Mouse (Mus musculus): ENCODE results near the gene Ezr. TPM values are rescaled to one million over a fixed set of nuclear protein-coding genes. Genes with fewer than 3 reads are reported as not detected.

The Ezr gene
- total RNA-seq, 2 experiments from 2014 or later, result 68.1 to 83.6 TPM

DNA sequence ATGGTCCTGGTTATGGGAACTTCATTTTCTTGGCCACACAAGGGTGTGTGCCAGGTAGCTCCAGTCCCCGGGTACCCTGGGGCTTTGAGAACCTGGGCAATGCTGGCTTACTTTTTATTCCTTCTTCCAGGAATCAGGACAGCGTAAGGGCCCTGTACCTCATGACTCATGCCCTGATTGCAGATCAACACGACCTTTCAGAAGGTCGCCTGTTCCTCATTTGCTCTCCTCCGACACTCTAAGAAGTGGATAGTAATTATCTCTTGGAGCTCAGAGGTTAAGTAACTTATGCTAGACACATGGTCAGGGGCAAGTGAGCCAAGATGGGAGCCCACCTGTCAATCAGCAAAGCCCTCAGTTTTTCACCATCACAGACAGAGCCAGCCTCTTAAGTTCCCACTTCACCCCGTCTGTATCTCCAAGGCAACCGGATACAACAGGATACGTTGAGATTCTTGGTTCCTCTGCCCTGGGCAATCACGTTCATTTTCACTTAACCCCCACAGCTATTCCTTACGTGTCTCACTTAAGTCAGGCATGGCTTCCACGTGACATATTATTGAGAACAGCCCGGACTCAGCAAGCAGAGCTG is 11.7 kb upstream of the Ezr start:
- intact Hi-C loops (cut with DNase I), result no loop called here
- no peak for DNase-seq

DNA sequence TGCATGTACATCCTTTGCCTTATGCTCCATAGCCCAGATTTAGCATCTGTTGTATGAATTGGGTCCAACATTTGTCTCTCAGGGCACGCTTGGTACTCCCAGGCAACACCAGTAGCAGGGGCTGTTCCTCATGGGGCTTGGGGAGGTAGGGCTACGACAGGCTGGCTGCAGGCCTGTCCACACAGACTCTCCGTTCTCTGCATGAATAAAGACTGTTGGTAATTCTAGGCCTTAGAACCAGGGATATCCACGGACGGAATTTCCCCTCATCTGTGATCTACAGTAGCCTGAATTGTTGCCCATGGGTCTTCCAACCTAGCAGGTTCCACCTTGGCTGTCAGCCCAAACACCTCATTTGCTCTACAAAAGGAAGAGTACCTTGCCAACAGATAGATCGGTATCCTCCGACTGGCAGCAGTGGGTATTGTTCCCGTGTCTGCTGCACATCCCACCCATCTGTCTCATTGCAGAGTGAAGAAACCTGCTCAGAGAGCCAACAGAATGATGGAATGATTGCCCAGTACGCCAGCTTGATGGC is 7.1 kb upstream of the Ezr start:
- intact Hi-C loops (cut with DNase I), result no loop called here
- DNase-seq, result no peak

DNA sequence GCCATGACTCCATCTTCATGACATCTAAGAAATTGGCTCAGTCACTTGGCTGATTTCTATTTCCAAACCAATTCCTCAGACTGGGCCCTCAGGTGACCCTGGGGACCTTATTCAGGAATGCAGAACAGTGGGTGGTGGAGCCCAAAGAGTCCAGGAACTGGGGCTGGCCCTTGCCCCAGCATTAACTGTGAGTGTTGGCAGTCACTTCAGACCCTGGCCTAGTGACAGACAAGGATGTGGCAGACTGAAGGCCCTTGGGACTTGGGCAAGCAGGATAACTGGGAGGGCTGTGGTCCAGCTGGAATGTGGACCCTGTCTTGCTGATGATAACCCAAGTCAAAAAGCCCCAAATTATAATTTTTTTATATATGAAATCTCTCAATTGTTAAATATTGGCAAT is 6.5 kb upstream of the Ezr start:
- intact Hi-C loops (cut with DNase I), result no loop called here
- peak in 1 of 2 experiments; percentile 36 for DNase-seq

DNA sequence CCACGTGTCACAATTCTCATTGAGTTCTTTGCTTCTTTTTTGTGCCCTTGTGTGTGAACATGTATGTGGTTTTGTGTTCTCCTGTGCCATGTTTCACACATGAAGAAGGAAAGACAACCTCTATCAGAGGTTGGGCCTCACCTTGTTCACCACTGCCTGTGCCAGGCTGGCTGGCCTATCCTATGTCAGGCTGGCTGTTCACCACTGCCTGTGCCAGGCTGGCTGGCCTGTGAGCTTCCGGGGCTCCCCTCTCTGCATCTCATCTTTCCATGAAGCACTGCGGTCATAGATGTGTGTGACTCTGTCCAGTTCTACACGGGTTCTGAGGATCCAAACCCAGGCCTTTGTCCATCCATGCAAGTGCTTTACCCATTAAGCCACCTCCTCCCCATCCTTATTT is 4.7 kb upstream of the Ezr start:
- no peak for DNase-seq
- intact Hi-C loops (cut with DNase I), result no loop called here

DNA sequence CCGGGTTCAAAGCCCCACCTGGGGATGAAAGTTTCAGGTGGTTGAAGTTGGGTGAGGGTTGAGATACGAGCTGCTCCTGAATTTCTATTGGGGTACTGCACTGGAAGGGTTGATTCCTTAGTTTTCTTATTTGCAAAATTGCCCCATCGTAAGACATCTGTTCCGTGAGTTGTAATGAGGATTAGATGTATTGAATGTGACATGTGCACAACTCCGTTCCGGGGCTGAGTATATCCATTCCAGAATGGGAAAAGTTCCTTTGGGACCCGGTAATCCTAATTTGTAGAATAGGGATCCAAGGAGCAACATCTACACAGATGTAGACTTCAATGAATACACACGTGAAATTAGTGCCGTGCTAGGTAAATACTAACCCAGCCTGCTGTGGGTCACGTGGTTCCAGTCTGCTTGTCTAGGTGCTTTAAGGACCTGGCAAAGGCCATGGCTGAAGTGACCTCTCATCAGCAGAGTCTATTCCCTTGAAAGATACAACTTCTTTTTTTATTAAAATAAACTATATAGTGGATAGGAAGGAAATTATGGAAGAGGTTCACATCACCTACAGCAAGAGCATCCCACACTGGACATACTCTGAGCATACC is 1.3 kb upstream of the Ezr start:
- intact Hi-C loops (cut with DNase I), result loop anchor here (2.0 kb wide), 1 partner anchor 43 kb away; no protein-coding TSS in a partner anchor
- no peak for DNase-seq

DNA sequence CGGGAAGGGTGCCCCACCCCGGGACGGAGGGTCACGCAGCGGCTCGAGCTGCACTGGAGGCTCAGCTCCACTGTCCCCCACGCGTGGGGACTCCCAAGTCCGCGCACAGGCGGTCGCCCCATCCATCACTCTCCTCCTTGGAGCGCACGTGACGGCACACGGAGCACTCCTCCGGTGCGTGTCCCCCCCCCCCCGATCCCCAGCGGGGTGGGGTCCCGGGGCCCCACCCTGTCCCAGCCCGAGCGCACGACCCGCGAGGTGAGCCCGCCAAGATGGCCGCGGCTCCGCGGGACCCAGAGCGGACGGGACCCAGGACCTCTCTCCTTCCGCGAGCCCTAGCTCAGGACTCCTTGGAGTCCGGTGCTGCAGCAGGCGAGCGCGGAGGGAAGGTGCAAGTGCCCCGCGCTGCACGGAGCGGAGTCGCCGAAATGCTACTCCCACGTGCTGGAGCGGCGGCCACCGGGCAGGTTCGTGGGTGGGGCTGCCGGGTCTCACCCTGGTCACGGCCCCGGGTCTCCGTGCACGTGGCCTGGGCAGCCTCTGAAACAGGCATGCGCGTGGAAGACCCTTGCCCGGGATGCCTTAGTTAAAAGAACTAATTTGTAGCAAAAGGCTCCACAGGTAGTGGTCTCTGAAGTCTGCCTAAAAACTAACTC is 550 bp upstream of the Ezr start:
- intact Hi-C loops (cut with DNase I), result loop anchor here (2.0 kb wide), 1 partner anchor 44 kb away; no protein-coding TSS in a partner anchor
- DNase-seq, result peak; percentile 60 to 73

DNA sequence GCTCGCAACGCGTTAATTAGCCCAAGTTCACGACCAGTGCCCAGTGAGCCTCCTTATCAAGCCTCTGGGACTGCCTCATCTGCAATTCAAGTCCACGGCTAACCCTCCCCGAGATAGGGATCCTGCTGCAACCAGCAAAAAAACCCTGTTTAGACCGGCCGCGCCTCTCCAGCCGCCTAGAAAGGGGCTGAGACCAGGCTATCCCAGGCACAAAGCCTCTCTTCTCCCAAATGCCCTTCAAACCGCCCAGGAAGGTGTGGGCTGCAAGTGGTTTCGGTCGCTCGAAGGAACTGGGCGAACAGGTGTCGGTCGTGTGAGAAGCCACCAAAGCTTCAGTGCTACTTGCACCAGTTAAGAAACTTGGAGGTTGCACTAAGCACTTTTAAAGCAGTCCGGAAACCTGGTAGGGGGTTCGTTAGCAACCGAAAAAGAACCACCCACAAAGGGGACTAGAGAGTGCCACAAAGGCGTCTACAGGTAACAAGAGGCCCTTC is 504 bp downstream of the Ezr start:
- intact Hi-C loops (cut with DNase I), result loop anchor here (1.0 to 2.0 kb wide), 2 partner anchors 34 to 45 kb away; no protein-coding TSS in a partner anchor
- DNase-seq, result peak; percentile 52 to 59

DNA sequence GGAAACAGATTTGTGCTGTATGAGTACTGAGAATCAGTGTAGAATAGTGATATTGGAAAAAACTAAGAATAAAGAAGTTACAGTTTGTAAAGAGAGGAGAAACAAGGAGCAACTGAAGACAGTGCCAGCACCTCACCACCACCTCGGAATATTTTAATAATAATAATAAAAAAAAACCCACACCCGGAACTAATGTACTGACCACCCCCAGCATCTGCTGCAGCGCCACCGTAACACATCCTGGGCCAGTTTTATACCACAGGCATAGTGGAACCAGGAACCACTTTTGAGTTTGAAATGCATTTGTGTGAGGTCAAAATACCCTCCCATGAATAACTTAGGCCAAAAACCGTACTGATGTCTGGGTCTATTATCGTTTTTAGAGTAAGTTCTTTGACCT is 1.3 kb downstream of the Ezr start:
- intact Hi-C loops (cut with DNase I), result no loop called here

DNA sequence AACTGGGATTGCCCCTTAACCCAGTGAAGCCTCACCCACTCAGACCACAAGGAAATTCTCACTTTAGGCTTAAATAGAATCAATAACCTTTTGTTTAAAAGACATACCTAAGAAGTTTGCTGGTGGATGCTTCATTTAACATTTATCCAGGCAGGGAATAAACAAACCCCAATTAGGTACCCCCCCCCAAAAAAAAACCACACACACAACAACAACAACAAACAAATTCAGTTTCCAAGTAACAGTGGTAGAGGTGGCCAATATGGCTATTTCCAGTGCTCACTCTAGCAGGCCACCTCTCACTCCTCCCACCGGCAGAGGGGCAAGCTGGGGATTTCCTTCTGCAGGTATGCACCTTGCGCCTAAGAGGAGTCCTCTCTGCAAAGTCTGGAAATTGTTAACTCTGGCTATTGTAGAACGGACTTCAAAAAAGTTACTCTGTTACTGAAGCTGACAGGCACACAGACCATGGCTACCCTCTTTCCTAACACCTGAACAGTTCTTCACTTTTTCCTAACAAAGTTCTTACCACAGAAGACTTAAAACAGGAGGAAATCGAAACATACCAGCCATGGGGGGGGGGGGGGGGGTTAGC is 2.0 kb downstream of the Ezr start:
- intact Hi-C loops (cut with DNase I), result no loop called here
- DNase-seq, result no peak

More for the DNA sequence above, 1.3 kb downstream of the Ezr start:
- DNase-seq, result no peak

DNA sequence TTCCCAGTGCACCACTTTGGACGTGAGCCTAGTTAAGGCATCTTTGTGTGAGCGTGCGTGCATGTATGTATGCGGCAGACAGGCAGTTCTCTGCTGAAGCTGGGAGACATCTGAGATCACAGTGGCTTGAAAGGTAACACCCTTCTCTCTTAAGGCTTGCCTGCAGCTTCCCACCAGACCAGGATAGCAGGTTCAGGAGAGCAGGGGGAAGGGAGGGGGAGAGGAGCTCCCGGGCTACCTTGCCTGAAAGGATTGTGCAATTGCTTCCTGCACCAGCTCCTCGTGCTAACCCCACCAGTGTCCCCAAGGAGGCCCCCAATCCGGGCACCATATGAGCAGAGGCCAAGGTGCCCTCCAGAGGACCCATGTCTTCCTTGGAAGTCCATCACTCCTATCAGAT is 3.0 kb downstream of the Ezr start:
- no peak for DNase-seq
- intact Hi-C loops (cut with DNase I), result loop anchor here (5.0 kb wide), 1 partner anchor 118 kb away; no protein-coding TSS in a partner anchor

DNA sequence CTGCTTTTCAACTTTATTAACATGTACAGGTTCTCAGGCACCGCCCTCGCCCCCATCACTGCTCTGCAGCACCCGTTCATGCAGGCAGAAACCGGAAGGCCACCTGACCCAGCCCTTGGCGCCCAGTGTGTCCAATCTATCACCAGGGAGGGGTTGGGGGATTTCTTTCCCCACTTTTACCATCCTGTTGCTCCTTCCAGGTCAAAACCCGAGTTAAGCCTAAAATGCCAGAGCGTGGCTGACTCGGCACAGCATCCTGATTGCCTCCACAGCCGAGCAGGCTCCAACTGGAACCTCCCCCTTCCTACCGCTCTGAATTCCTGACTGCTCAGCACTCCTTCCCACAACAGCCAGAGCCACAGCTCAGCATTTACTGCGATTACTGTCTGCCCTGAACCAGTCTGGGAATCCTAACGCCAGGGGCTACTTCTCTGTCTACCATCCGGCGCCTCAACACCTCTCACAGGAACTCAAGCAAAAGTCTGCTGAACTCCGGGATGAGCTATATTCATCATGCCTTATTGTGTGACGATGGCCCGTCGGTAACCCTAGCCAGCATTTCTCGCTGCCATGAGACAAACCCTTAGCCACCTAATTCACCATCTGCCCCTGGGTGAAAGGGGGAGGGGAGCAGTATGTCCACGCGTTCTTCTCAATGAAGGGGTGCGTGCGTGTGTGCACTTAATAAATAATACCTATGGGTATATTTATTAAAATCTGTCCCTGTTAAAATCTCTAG is 3.6 kb downstream of the Ezr start:
- DNase-seq, result peak; percentile 64 to 74
- intact Hi-C loops (cut with DNase I), result loop anchor here (5.0 kb wide), 1 partner anchor 118 kb away; no protein-coding TSS in a partner anchor

DNA sequence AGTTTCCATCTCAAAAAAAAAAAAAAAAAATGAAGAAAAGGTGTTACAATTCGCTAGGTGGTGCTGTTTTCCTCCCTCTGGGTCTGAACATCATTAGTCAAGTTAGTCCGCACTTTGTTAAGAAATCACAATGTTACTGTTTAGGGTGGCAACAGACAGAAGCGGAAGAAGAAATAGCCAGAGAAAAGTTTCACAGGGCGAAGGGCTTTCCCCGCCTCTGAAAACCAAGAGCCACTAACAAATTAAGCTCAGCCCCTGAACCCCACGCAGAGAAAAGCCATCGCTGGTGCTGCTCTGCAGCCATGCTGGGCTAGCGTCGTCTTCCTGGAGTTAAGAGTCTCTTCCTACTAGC is 4.3 kb downstream of the Ezr start:
- intact Hi-C loops (cut with DNase I), result loop anchor here (5.0 kb wide), 1 partner anchor 119 kb away; no protein-coding TSS in a partner anchor
- DNase-seq, result peak; percentile 65 to 67

DNA sequence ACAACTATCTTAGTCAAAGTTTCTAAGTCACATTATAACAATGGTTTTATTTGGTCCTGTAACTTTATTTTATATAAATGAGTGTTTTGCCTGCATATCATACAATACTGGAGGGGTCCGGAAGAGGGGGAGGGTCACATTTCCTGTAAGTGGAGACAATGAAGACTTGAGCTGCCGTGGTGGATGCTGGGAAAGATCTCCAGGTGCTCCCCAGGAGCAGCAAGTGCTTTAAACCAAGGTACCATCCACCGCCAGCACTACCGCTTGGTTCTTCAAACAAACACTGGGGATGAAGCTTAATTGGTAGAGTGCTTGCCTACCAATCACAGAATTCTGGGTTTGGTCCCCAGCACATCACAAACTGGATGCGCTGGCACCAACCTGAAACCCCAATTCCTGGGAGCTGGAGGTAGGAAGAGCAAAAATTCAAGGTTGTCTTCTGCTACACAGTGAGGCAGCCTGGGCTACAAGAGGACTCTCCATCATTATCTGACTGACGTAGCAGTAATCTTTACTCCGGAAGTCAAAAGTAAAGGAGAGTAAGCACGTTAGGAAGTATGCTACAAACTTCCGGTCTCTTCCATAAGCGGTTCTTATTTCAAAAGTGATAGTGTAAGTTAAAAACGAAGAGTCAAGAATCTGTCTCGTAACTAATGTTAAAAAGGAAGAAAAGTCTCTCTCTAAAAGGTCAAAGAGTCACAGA is 4.8 kb downstream of the Ezr start:
- DNase-seq, result no peak

DNA sequence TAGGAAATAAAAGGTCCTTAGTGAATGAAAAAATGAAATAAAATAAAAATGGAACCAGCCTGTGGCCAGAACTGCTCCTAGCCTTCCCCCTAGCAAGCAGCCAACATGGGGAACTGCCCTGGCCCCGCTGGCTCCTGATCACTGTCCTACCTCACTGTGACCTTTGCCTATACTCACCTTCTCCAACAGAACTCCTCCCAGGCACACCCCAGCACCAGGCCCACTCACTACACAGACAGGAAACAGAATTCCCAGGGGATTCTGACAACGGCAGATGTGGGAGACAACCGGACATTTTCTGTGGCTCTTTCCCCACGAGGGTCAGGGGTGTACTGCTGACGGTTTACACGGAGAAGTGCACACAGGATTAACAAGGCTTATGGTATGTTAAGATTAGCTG is 5.5 kb downstream of the Ezr start:
- intact Hi-C loops (cut with DNase I), result loop anchor here (5.0 kb wide), 1 partner anchor 120 kb away; no protein-coding TSS in a partner anchor

More for the DNA sequence above, 4.8 kb downstream of the Ezr start:
- intact Hi-C loops (cut with DNase I), result loop anchor here (5.0 kb wide), 1 partner anchor 120 kb away; no protein-coding TSS in a partner anchor

DNA sequence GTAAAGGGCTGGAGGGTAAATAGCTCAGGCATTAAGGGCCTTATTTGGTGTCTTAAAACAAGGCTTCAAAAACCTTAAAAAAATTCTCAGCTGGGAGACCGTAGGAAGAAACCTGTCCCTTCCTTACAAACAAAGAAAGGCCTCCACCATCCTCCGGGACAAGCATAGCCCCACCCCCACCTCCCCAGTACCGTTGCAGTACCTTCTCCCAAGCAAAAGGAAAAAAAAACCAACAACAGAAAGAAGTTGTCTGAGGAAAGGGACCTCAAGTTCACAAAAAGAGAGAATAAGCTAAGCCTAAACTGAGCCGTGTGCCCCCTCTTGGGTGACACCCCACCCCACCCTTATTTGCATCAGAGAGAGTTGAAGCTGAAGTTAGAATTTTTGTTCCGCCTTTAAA is 6.0 kb downstream of the Ezr start:
- intact Hi-C loops (cut with DNase I), result loop anchor here (5.0 kb wide), 1 partner anchor 121 kb away; no protein-coding TSS in a partner anchor

More for the DNA sequence above, 5.5 kb downstream of the Ezr start:
- no peak for DNase-seq

DNA sequence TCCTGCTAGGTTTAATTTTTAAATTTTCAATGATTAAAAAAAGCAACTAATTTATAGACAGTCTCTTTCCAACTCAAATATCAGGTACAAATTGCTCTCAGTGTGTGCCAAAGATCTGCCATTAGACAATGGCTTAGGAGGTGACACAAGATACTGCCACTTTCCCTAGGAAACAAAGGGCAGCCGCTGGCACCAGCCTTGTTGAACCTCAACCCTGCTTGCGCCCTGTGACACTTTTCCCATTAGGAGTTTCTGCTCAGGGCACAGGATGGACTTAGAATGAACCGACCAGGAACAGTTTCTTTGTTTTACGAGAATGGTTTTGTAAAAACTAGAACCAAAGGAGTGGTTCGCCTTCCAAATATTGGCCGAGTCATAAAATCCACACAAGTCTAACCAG is 6.5 kb downstream of the Ezr start:
- no peak for DNase-seq

More for the DNA sequence above, 6.0 kb downstream of the Ezr start:
- DNase-seq, result no peak

DNA sequence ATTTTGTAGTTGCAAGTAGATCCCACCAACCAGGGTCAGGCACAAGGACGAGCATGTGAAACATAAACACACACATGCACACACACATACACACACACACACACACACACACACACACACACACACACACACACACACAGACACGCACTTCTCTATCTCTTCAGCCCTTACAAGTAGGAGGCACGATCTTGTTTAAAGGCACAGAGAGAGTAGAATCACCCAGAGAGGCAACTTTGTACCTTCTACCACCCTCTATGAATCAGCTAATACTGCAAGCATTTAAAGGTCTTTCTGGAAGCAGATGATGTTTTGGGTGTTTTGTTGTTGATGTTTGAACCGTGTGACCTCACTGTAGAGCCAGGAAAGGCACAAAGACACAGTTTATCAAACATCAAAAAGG is 6.9 kb downstream of the Ezr start:
- no peak for DNase-seq
- intact Hi-C loops (cut with DNase I), result loop anchor here (5.0 kb wide), 1 partner anchor 122 kb away; no protein-coding TSS in a partner anchor

More for the DNA sequence above, 6.5 kb downstream of the Ezr start:
- intact Hi-C loops (cut with DNase I), result loop anchor here (5.0 kb wide), 1 partner anchor 121 kb away; no protein-coding TSS in a partner anchor

DNA sequence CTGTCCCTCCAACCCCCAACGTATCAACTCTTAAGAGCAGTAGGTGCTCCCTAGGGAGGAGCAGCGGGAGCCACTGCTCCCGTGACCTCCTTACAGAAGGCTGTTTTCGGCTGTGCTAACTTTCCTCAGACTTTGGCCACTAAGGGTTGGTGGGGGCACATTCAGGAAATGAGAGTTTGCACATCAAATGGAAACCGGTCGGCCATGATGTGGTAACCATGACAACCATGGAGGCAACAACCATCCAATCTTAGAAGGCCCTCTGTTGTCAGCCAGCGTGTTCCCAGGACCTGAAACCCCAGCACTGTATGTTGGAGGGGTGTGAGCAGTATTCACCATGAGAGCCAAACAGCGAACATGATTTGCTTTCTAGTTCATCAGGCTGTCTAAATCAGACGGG is 7.4 kb downstream of the Ezr start:
- intact Hi-C loops (cut with DNase I), result loop anchor here (5.0 kb wide), 1 partner anchor 122 kb away; no protein-coding TSS in a partner anchor
- no peak for DNase-seq

DNA sequence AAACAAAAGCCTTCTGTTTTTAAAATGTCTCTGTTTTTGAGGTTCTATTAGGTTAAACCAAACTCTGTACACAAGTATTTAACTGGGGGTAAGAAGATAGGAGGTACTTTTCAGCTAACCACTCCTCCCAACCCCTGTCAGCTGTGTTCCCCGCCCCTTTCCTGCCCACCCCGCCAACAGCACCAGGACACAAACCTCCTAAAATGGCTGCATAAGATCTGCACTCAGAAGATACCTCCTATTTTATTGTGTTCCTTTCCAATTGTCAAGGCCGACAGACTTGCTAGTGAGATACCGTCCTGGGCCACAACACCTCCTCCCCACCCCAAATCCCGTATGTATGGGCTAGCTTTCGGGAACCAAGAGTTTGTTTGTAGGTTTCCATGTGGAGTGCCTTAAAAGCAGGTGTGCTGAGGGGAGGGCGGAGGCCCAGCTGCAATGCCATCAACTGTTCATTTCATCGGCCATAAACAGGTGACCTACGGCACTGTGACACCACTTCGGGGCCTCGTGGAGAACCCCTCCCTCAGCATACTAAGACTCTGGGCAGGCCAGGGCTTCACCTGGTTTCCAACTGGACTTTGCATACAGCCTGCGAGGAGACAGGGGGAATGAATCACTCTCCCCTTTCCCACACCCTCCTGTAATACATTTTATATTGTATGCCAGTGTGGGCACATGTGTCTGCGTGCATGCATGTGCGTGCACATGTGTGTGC is 9.2 kb downstream of the Ezr start:
- DNase-seq, result no peak
- intact Hi-C loops (cut with DNase I), result no loop called here

Measured in heart, postnatal 10 days (tissue).